Mouse (Mus musculus): Measurements from ENCODE around the gene Dppa5a. TPM values are rescaled to one million over a fixed set of nuclear protein-coding genes. Genes with fewer than 3 reads are reported as not detected.

Dppa5a gene
- polyA plus RNA-seq (2012; ENCODE audit: low replicate concordance) = not detected in 2 replicates

GRCm38 (mm10) chr9:78367959-78368358 is at the start of gene Dppa5a:
Gene Dppa5a (minus strand): TSS chr9:78368177.

GRCm38 (mm10) chr9:78395630-78396351 is 27.8 kb upstream of the Dppa5a start, which contains the start of gene Ddx43:
Gene Ddx43 (plus strand): TSS chr9:78395777.

GRCm38 (mm10) chr9:78378113-78378785 is 10.3 kb upstream of the Dppa5a start, which contains the start of gene Ooep:
Gene Ooep (minus strand): TSS chr9:78378725.

GRCm38 (mm10) chr9:78355611-78356010 is 12.4 kb downstream of the Dppa5a start, which contains the start of gene Gsta2:
Gene Gsta2 (minus strand): TSS chr9:78355788.

GRCm38 (mm10) chr9:78327289-78327688 is 40.7 kb downstream of the Dppa5a start, which contains the start of gene Omt2b:
Gene Omt2b (plus strand): TSS chr9:78327589.

Other genes with a start within 250 kb of the Dppa5a start
- gene Gsta4, start 185.4 kb downstream of the Dppa5a start, polyA plus RNA-seq (2012; ENCODE audit: low replicate concordance) = 0.45 and 0.48 TPM in 2 replicates
- not detected in 2 replicates for gene Gsta1, start 137.5 kb downstream of the Dppa5a start, polyA plus RNA-seq (2012; ENCODE audit: low replicate concordance)
- not detected in 2 replicates for gene Gm3776, start 111.0 kb downstream of the Dppa5a start, polyA plus RNA-seq (2012; ENCODE audit: low replicate concordance)
- not detected in 2 replicates for gene Gm10639, start 78.3 kb downstream of the Dppa5a start, polyA plus RNA-seq (2012; ENCODE audit: low replicate concordance)
- not detected in 2 replicates for gene Omt2a, start 53.4 kb downstream of the Dppa5a start, polyA plus RNA-seq (2012; ENCODE audit: low replicate concordance)
- not detected in 2 replicates for gene Omt2b, start 40.6 kb downstream of the Dppa5a start, polyA plus RNA-seq (2012; ENCODE audit: low replicate concordance)
- gene Gsta2, start 12.4 kb downstream of the Dppa5a start, polyA plus RNA-seq (2012; ENCODE audit: low replicate concordance) = not detected in 2 replicates
- not detected in 2 replicates for gene Ooep, start 10.5 kb upstream of the Dppa5a start, polyA plus RNA-seq (2012; ENCODE audit: low replicate concordance)
- 0.64 and 1.4 TPM in 2 replicates for gene Ddx43, start 27.6 kb upstream of the Dppa5a start, polyA plus RNA-seq (2012; ENCODE audit: low replicate concordance)
- 1.1 and 4.1 TPM in 2 replicates for gene Cgas, start 75.1 kb upstream of the Dppa5a start, polyA plus RNA-seq (2012; ENCODE audit: low replicate concordance)
- 8.8 and 19.1 TPM in 2 replicates for gene Mto1, start 80.0 kb upstream of the Dppa5a start, polyA plus RNA-seq (2012; ENCODE audit: low replicate concordance)
- gene Gm17324, start 80.6 kb upstream of the Dppa5a start, polyA plus RNA-seq (2012; ENCODE audit: low replicate concordance) = 0.15 TPM in 1 of 2 replicates, not detected in the other
- gene Eef1a1, start 121.0 kb upstream of the Dppa5a start, polyA plus RNA-seq (2012; ENCODE audit: low replicate concordance) = 594 and 678 TPM in 2 replicates
- gene Slc17a5, start 219.9 kb upstream of the Dppa5a start, polyA plus RNA-seq (2012; ENCODE audit: low replicate concordance) = 2.5 and 4.9 TPM in 2 replicates
- not detected in 2 replicates for gene Cd109, start 247.4 kb upstream of the Dppa5a start, polyA plus RNA-seq (2012; ENCODE audit: low replicate concordance)

All from hematopoietic multipotent progenitor cell, adult 10-12 weeks (in vitro differentiated cells).